Mouse (Mus musculus): Measurements from ENCODE around the gene Zfp990. TPM values are rescaled to one million over a fixed set of nuclear protein-coding genes. Genes with fewer than 3 reads are reported as not detected.
"Not testable (repeated sequence)": the region's sequence is repeated elsewhere in the genome, so short reads cannot be mapped to it uniquely, and the experiment has no call there.

Gene Zfp990
- total RNA-seq, 1 experiment from 2014 or later = 0.45 TPM

DNA sequence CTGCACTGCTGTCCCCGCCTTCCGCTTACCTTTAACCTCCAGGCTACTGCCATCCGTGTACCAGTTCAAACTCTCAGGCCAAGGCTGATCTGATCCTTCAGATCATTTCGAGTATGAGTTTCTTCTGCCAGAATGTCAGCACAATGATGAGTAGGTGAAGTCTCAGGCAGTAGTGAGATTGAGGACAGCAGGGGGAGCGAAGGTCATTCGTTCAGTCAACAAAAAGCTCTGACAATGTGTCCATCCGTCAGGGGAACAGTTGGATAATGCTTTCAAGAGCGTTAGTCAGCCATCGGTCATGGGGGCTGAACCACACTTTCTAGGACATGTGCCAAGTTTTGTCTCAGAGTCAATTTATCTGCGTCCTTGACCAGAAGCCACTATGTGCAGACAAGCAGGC is 59.9 kb downstream of the Zfp990 start:
- not testable (repeated sequence) for ATAC-seq (replicated peaks in 1 of 2; ENCODE audit: insufficient read depth in 1 of 2, low FRiP score in 2 of 2, low TSS enrichment in 1 of 2, low read depth in 1 of 2, poor library complexity in 2 of 2, severe bottlenecking in 2 of 2)

- ATAC-seq (replicated peaks in 1 of 2; ENCODE audit: insufficient read depth in 1 of 2, low FRiP score in 2 of 2, low TSS enrichment in 1 of 2, low read depth in 1 of 2, poor library complexity in 2 of 2, severe bottlenecking in 2 of 2) = not testable (repeated sequence)
These were observed 66.1 kb downstream of the Zfp990 start for GRCm38 (mm10) chr4:145576623-145577022.

- not testable (repeated sequence) for ATAC-seq (replicated peaks in 1 of 2; ENCODE audit: insufficient read depth in 1 of 2, low FRiP score in 2 of 2, low TSS enrichment in 1 of 2, low read depth in 1 of 2, poor library complexity in 2 of 2, severe bottlenecking in 2 of 2)
These were observed 69.8 kb downstream of the Zfp990 start for GRCm38 (mm10) chr4:145580333-145580732.

- peak; percentile 89; a peak in 3 of 4 replicates for ATAC-seq (replicated peaks in 1 of 2; ENCODE audit: insufficient read depth in 1 of 2, low FRiP score in 2 of 2, low TSS enrichment in 1 of 2, low read depth in 1 of 2, poor library complexity in 2 of 2, severe bottlenecking in 2 of 2)
These were observed 74.5 kb downstream of the Zfp990 start, which contains the start of gene Gm13212 for GRCm38 (mm10) chr4:145585078-145585477. Gene Gm13212 (plus strand): TSS chr4:145585166.

- ATAC-seq (replicated peaks in 1 of 2; ENCODE audit: insufficient read depth in 1 of 2, low FRiP score in 2 of 2, low TSS enrichment in 1 of 2, low read depth in 1 of 2, poor library complexity in 2 of 2, severe bottlenecking in 2 of 2) = not testable (repeated sequence)
These were observed 75.5 kb downstream of the Zfp990 start for GRCm38 (mm10) chr4:145586046-145586445.

Other genes starting within 250 kb of the Zfp990 start
- gene Tnfrsf8, start 195.6 kb upstream of the Zfp990 start, total RNA-seq (2017) = 0.25 TPM in 1 of 2 replicates, not detected in the other
- gene Gm13212, start 74.4 kb downstream of the Zfp990 start, total RNA-seq (2017) = 20.5 and 32.0 TPM in 2 replicates
- gene Zfp980, start 159.9 kb downstream of the Zfp990 start, total RNA-seq (2017) = not detected in 2 replicates

All from hematopoietic stem cell, adult 5-6 weeks (primary cell).